Mouse (Mus musculus) embryo, embryonic 9.5 days (tissue): Measurements from ENCODE around the gene Ubap1l.
A peak's percentile ranks its signal among the peaks of the same experiment; 100 is the strongest.
"Not testable (repeated sequence)": the region's sequence is repeated elsewhere in the genome, so short reads cannot be mapped to it uniquely, and the experiment has no call there.

Source experiments
- DNase-seq: peaks from one replicate; pipeline ENCODE4 v3.0.0-alpha.2; 2017; ENCODE audit errors: extremely low spot score

Gene Ubap1l

DNA sequence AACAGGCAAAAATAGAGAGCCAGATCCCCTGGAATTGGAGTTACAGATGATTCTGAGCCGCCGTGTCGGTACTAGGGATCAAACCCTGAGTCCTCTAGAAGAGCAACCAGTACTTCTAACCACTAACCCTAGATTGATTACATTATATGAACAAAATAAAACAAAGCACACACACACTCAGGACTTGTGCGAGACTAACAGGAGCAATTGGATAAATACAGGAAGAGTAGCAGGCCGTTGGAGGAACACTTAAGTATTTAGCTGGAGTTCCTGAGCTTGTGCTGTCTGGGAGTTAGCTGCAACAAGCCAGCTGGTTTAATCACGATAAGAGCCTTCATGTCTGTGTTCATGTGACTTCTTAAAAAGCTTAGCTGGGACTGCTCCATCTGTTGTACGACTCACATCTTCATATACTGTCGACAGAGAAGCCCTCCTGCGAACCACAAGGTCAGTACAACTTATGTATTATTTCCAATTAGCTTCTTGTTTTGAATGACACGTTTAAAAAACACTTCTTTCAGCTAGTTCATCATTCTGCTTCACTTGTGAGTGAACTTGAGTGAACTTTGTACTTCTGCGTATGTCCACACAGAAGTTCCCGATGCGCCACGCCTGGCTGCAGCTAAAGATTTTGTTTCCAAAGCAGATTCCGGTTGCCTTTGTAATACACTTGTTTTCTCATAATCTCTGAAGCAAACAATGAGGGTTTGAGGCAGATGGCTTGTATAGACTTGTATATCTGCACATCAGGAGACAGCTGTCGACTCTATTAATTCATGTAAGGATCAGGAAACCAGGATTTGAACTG lies at the start of gene Ubap1l:
Gene Ubap1l (plus strand): TSS at position 401 of the 808 bp plus-strand sequence.
- no peak for DNase-seq

GRCm38 (mm10) chr9:65312669-65313357 lies 48.0 kb upstream of the Ubap1l start:
- DNase-seq: no peak

GRCm38 (mm10) chr9:65313846-65314245 lies 47.0 kb upstream of the Ubap1l start:
- no peak for DNase-seq

DNA sequence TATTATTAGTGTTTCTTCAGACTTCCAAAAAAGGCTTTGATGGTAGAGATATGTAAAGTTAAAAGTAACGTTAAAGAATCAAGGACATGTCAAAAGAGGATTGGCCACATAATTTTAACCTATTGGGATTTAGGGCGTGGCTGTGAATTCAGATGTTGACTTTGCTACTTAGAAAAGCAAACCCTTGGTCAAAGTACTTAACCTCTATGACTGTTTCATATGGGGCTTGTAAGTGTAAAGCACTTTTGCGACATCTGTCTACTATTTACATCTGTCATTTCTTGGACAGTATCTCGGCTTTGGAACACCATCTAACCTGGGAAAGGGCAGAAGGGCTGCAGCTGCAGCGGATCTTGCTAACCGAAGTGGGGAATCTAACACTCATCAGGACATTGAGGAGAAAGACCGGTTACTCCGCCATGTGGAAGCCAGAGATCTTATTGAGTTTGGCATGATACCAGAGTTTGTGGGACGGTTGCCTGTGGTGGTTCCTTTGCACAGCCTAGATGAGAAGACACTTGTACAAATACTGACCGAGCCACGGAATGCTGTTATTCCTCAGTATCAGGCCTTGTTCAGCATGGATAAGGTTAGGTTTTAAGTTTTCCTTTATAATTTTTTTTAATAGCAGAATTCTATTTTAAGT lies 38.5 kb upstream of the Ubap1l start:
- no peak for DNase-seq

- DNase-seq: no peak
Measured at GRCm38 (mm10) chr9:65325971-65326370, 34.9 kb upstream of the Ubap1l start.

- no peak for DNase-seq
Measured at GRCm38 (mm10) chr9:65327371-65327770, 33.5 kb upstream of the Ubap1l start.

- no peak for DNase-seq
Measured at GRCm38 (mm10) chr9:65333958-65334357, 26.9 kb upstream of the Ubap1l start.

DNA sequence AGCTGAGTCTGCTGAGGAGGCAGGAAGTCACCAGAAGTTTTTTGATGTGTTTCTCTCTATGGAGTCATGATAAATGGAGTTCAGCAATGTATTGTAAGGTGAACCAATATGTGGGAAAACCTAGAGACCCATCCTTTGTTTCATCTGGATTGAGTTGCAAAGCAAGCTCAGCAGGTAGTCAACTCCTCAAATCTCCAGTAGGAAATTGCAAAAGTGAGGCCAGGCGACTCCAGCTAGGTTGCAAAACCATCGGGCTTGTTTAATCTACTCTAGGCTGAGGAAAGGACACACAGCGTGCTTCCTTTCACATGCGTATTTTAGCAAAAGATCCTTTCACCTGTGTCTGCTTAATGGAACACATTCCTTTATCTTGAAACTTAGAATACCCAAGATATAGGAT lies 21.7 kb upstream of the Ubap1l start:
- DNase-seq: no peak

DNA sequence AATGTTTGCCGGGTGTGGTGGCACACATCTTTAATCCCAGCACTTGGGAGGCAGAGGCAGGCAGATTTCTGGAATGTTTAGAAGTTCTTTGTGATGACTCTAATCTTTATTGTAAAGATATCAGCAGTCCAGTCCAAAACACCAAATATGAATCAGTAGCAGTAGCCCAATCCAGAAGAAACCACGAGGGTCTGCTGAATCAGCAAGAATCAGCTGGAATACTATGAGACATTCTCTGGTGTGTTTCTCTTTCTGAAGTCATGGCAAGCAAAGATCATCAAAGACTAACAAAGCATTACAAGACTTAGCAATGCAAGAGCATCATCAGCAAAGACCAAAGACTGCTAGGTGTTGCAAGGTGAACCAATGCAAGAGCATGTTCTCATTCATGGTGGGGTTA lies 20.4 kb upstream of the Ubap1l start:
- DNase-seq: no peak

DNA sequence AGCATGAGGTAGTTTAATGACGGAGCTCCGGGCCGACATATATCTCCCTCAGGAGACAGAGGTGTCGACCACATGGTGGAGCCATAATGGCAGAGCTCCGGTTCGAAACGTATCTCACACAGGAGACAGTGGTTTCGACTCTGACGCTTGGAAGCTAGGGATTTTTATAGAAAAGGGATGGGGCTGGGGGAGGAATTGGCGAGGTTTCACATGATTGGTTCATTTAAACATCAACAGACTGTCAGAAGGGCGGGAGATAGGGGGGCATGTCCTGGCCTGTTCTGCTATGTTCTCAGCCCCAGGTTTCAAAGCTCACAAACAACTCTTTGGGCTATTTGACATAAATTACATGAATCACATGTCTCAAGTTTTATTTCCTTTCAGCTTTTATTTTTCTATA lies 15.4 kb upstream of the Ubap1l start:
- DNase-seq: not testable (repeated sequence)

- peak; percentile 91 for DNase-seq
Measured at GRCm38 (mm10) chr9:65345854-65346475, 14.9 kb upstream of the Ubap1l start, which contains the start of gene Pdcd7. TSS of gene Pdcd7 (plus strand) at chr9:65346104.

DNA sequence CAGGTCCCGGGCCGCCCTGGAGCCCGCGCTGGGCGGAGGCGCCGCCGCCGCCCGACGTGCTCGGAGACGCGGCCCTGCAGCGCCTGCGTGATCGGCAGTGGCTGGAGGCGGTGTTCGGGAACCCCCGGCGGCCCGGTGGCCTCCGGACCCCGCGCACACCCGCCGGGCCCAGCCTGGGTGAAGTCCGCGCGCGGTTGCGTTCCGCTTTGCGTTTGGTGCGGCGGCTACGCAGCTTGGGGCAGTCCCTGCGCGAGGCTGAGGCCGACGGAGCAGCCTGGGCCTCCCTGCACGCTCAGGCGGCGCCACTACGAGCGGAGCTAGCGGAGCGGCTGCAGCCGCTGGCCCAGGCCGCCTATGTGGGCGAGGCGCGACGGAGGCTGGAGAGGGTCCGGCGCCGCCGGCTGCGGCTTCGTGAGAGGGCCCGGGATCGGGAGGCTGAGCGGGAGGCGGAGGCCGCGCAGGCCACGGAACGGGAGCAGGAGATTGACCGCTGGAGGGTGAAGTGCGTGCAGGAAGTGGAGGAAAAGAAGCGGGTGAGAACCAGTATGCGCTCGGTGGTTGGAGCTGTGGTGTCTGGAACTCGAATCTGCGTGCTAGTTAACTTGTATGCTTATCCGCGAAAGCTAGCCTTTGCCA lies 14.2 kb upstream of the Ubap1l start:
- DNase-seq: peak; percentile 58

DNA sequence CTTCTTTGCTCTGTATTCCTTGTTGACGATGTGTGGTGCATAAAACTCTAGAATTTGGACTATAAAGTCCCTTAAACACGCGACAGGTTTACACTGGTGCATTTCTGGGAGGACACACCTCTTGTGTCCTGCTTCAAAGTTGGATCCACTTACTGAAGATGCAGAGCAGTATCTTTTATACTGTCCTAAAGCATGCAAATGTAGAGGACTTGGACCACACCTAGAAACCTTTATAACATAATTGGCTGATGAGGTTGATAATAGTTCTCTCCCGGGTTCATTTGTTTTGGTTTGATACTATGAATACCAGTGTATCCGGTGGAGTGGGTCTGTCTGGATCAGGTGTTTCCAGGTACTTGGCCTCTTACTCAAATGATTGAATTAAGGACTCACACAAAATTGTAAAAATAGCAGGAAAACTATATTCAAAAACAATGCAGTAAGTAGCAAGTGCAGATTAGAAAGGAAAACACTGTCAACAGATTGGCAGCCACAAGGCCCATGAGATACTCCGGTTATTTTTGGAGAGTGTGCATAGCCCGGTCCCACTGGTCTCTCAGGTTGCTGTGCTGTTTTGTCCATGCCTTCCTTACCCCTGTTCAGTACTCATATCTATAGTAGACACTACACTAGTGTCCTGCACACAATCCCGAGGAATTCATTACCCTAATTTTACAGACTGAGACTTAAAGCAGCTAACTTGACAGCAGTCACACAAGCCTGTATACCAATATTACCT lies 13.6 kb upstream of the Ubap1l start:
- no peak for DNase-seq

GRCm38 (mm10) chr9:65353251-65353650 lies 7.6 kb upstream of the Ubap1l start:
- no peak for DNase-seq

DNA sequence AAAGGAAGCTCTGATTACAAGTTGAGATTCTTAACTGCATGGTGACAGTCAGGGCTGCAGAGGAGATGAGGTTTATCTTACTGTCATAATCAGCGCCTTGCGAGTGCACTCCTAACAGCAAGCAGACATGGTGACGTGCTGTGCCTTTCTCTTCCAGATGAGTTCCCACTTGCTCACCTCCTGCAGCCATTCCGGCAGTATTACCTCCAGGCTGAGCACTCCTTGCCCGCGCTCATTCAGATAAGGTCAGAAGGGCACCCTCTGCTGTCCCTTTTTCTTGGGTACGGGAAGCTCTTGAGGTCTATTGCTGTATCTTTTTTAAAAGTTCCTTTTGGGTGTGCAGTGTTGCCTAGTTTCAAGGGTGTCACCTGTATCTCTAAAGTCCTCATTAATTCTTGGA lies 4.3 kb upstream of the Ubap1l start:
- no peak for DNase-seq

DNA sequence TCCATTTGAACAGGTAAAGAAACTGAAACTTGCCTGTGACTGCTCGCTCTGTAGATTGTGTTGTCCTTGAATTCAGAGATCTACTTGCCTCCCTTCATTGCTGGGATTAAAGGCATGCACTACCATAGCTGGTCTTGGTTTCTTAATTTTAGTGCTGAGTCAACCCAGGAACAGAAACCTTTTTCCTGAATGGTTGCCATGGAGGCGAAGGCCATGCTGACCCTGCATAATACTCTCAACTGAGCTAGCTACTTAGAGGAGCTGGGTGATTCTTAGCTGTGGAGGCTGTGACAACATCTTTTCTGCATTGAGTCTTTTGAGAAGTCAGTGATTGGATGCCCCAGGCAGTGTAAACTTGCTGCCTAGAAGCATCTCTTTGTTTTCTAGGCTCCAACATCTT lies 3.9 kb upstream of the Ubap1l start:
- no peak for DNase-seq

DNA sequence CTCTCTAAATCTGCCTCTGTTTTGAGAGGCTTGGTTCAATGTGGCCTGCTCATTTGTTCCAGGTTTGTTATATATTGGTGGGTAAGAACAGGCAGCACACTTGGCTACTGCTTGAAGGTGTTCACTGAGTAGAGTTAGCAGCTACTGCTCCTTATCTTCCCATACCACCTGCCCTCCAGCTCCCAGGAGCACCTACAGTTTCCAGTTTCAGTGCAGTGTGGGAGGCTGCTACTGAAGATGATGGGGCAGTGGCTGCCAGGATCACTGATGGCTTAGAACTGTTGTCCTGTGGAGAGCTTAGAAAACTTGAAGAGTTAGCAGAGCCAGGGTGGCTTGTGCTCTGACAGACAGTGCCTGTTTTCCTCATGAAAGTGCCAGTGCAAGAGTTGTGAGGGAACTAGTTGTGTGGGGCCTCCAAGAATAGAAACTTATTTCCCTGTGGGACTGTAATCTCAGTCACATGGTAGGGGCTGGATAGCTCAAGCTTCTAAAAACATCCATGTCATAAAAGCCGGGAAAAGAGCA lies 1.8 kb upstream of the Ubap1l start:
- no peak for DNase-seq

DNA sequence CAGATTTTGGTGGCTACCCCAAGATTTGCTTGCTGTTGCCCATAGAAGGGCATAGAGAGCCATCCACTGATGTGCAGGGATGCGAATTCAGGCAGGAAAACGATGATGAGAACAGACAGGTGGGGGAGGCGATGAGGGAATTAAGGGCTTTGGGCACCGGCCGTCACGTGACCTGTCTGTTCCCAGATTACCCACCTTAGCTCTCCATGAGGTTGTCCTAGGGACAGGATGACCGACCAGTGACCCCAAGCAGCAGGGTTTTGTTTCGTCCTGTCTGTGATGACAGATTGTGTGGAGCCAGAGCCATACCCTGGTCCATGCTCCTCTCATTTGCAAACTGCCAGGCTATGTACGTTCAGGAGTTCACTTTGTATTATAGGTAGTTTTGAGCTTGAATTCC lies 2.8 kb downstream of the Ubap1l start:
- no peak for DNase-seq

DNA sequence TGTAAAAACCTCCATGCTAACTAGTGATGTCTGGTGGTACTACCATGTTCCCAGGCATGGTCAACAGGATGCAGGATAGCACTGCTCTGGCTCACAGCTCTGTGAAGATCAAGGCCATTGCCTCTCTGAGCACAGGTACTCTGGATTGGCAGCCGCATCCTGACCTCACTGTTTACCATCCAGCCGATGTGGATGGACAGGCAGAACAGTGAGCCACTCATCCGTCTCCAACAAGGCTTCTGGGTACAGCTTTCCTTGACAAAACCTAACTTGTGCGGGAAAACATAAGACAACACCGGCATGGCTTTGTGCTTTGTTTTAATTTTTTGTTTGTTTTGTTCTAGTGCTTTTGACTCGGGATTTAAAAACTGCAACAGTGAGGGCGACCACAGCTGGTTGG lies 4.9 kb downstream of the Ubap1l start:
- DNase-seq: no peak

- no peak for DNase-seq
Measured at GRCm38 (mm10) chr9:65371756-65372155, 10.9 kb downstream of the Ubap1l start.

- no peak for DNase-seq
Measured at GRCm38 (mm10) chr9:65372449-65372848, 11.6 kb downstream of the Ubap1l start.
